Mouse (Mus musculus): ENCODE results near the gene Plpp4.

DNA sequence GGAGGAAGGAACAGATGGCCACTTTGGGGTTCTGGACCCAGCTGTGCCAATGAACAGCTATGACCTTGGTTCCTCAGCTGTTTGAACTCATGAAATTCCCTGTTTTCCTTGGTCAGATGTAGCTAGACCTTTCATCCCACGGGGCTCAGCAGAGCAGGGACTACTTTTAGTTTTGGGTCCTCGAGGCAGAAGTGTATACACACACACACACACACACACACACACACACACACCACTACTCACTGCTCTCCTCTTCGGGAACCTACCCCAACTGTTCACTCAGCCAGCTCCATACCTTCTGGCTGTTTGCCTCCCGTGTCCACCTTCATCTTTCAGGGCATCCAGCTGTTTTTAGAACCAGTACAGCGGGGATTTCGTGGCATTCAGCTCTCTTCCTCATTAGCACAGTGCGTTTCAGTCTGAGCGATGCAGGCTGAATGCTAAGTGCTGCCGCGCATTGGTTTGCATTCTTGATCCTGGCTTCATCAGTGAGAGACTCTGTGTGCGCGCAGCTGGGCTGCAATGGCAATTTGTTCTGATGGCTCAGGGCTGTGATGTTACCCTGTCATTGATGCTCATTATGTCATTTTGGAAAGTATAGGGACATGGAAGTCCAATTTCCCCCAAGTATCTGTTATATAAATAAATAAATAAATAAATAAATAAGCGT is 146.0 kb downstream of the Plpp4 start:
- TF ChIP-seq CTCF (IDR thresholded peaks at IDR 0.05) (no peak), EP300 (IDR thresholded peaks at IDR 0.05) (no peak)

Data from lung, postnatal 0 days (tissue).